Mouse (Mus musculus) E14TG2a.4 (cell line): ENCODE data around the gene Nacc2.

Source experiments
- CTCF ChIP-seq: conservative IDR thresholded peaks from 2 replicates; pipeline ENCODE4 v1.5.1; 2014; ENCODE audit warnings: low read length
- POU5F1 ChIP-seq: IDR thresholded peaks from 2 replicates; pipeline ENCODE4 v1.6.1; 2014; ENCODE audit warnings: low read length, borderline replicate concordance

DNA sequence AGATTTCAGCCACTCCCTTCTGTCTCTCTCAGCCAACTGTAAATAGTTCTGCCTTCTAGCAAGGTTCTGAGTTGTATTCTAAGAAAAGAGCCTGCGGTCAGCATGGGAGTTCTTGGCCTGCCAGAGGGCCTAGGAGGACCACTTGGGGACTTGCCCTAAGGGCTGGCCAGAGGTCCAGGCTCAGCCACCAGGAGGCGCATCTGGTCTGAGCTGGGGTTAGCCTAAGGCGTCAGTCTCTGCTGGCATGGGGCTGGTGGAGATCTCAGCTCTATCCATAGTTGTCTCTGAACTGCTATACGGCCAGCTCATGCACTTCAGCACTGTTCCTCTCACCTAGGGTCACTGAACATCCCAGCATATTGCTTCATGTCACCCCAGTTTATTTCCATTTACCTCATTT lies 30.3 kb upstream of the Nacc2 start:
- peak; percentile 29 for TF ChIP-seq CTCF
- TF ChIP-seq POU5F1: no peak
